Mouse (Mus musculus) left cerebral cortex, postnatal 14 days (tissue): ENCODE data around the gene Rps6ka4. TPM values are rescaled to one million over a fixed set of nuclear protein-coding genes. Genes with fewer than 3 reads are reported as not detected.

Experiments used
- DNase-seq, 2 experiments: peaks; one replicate each; pipeline ENCODE4 v3.0.0; 2021 to 2022; ENCODE audit warnings: low spot score in 2 of 2, mixed read lengths in 1 of 2
- intact Hi-C: fragments of 180-260 bp; cut with DNase I; formaldehyde crosslinking; loops from one replicate; pipeline ENCODE4 v1.15.1; 2025
- microRNA-seq, 2 experiments: library from miRNA; unstranded; fragments of <30 nt; microRNA quantifications; one replicate each; pipeline ENCODE4 v1.2.0; 2022
- total RNA-seq, 2 experiments: library from RNA; stranded (reverse); gene quantifications; 2 replicates each; pipeline ENCODE4 v1.2.3; 2021

Rps6ka4 gene
- total RNA-seq, 2 experiments from 2014 or later: 30.4 to 32.8 TPM

- intact Hi-C loops: no loop called here
- no peak for DNase-seq
Observed at GRCm38 (mm10) chr19:6819143-6819827, 21.2 kb downstream of the Rps6ka4 start.

GRCm38 (mm10) chr19:6814958-6815357 is 25.5 kb downstream of the Rps6ka4 start:
- intact Hi-C loops: no loop called here
- DNase-seq: no peak

- DNase-seq: no peak
- intact Hi-C loops: no loop called here
Observed at GRCm38 (mm10) chr19:6814366-6814765, 26.1 kb downstream of the Rps6ka4 start.

Small RNA genes within 50 kb of the gene (microRNA-seq; reads per million reads assigned to microRNA genes)
- gene Mir5046: 0 reads per million in 2 experiments

Other genes with a start within 250 kb of the Rps6ka4 start
- gene Ccdc88b, start 17.6 kb upstream of the Rps6ka4 start, total RNA-seq: 1 to 10 TPM; 2.6 to 3.4 TPM
- 10 to 100 TPM; 34.4 to 36.5 TPM for gene Trmt112, start 69.1 kb upstream of the Rps6ka4 start, total RNA-seq
- gene Prdx5, start 69.5 kb upstream of the Rps6ka4 start, total RNA-seq: 100 to 1,000 TPM; 354 to 355 TPM
- gene Esrra, start 81.2 kb upstream of the Rps6ka4 start, total RNA-seq: 10 to 100 TPM; 56.0 to 60.9 TPM
- gene Catsperz, start 84.7 kb upstream of the Rps6ka4 start, total RNA-seq: 10 to 100 TPM; 23.0 to 28.8 TPM
- 10 to 100 TPM; 44.9 to 50.4 TPM for gene Kcnk4, start 93.9 kb upstream of the Rps6ka4 start, total RNA-seq
- 10 to 100 TPM; 35.2 to 36.0 TPM for gene Bad, start 101.2 kb upstream of the Rps6ka4 start, total RNA-seq
- 10 to 100 TPM; 91.5 to 92.3 TPM for gene Gpr137, start 101.8 kb upstream of the Rps6ka4 start, total RNA-seq
- 10 to 100 TPM; 55.4 to 71.5 TPM for gene Ppp1r14b, start 134.3 kb upstream of the Rps6ka4 start, total RNA-seq
- gene Plcb3, start 135.8 kb upstream of the Rps6ka4 start, total RNA-seq: 10 to 100 TPM; 13.4 to 13.6 TPM
- gene Fkbp2, start 139.9 kb upstream of the Rps6ka4 start, total RNA-seq: 10 to 100 TPM; 69.4 to 78.8 TPM
- gene Vegfb, start 147.0 kb upstream of the Rps6ka4 start, total RNA-seq: 10 to 100 TPM; 64.3 to 75.4 TPM
- 10 to 100 TPM; 21.1 to 21.2 TPM for gene Dnajc4, start 151.9 kb upstream of the Rps6ka4 start, total RNA-seq
- 10 to 100 TPM in 1 of 2 experiments, 1 to 10 TPM in 1; 8.7 to 10.1 TPM for gene Nudt22, start 155.5 kb upstream of the Rps6ka4 start, total RNA-seq
- gene Trpt1, start 155.5 kb upstream of the Rps6ka4 start, total RNA-seq: 10 to 100 TPM; 19.1 to 20.7 TPM
- gene Fermt3, start 178.8 kb upstream of the Rps6ka4 start, total RNA-seq: 1 to 10 TPM; 4.5 to 4.6 TPM
- 100 to 1,000 TPM; 155 to 165 TPM for gene Stip1, start 199.3 kb upstream of the Rps6ka4 start, total RNA-seq
- gene Macrod1, start 216.2 kb upstream of the Rps6ka4 start, total RNA-seq: 10 to 100 TPM in 1 of 2 experiments, 1 to 10 TPM in 1; 8.4 to 11.3 TPM